Mouse (Mus musculus) erythroblast, embryonic 14.5 days (primary cell): ENCODE results near the gene Eif5a.

Source experiments
- GATA1 ChIP-seq: IDR thresholded peaks from 2 replicates; pipeline ENCODE4 v1.6.1; 2012; ENCODE audit warnings: low read length, inconsistent platforms, mixed read lengths
- TAL1 ChIP-seq: IDR thresholded peaks from 3 replicates; pipeline ENCODE4 v1.6.1; 2012; ENCODE audit warnings: low read length, inconsistent platforms, mixed read lengths

GRCm38 (mm10) chr11:69933066-69933465 is 11.3 kb upstream of the Eif5a start:
- TF ChIP-seq GATA1 (no peak), TAL1 (no peak)
